Mouse (Mus musculus) mature B cell (primary cell): ENCODE results near the gene Dnaaf2.

Experiments used
- in situ Hi-C: fragments of 300-500 bp; cut with MboI; formaldehyde crosslinking; loops from 2 replicates; pipeline ENCODE4 v1.14.3; 2019

Gene Dnaaf2

GRCm38 (mm10) chr12:69164904-69165303, 33.3 kb downstream of the Dnaaf2 start:
- in situ Hi-C loops: loop anchor here (25.0 kb wide), 1 partner anchor 1797 kb away; the partner anchor contains the start of gene Psma3

GRCm38 (mm10) chr12:69163586-69163985, 34.6 kb downstream of the Dnaaf2 start:
- in situ Hi-C loops: loop anchor here (25.0 kb wide), 1 partner anchor 1799 kb away; the partner anchor contains the start of gene Psma3

DNA sequence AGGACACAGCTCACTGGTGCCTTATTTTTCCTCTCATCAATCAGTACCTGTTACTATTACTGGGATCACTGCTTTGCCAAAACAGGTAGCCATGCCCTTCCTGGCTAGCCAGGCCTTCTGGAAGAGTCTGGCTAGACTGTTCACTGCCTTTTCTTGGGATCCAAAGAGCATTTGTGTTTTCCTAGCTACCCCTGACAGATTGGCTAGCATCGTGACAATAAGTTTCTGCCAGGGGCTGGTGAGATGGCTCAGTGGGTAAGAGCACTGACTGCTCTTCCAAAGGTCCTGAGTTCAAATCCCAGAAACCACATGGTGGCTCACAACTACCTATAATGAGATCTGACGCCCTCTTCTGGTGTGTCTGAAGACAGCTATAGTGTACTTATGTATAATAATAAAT, 37.6 kb downstream of the Dnaaf2 start:
- in situ Hi-C loops: loop anchor here (25.0 kb wide), 1 partner anchor 1802 kb away; the partner anchor contains the start of gene Psma3

GRCm38 (mm10) chr12:69159578-69159940, 38.7 kb downstream of the Dnaaf2 start:
- in situ Hi-C loops: loop anchor here (25.0 kb wide), 1 partner anchor 1803 kb away; the partner anchor contains the start of gene Psma3

DNA sequence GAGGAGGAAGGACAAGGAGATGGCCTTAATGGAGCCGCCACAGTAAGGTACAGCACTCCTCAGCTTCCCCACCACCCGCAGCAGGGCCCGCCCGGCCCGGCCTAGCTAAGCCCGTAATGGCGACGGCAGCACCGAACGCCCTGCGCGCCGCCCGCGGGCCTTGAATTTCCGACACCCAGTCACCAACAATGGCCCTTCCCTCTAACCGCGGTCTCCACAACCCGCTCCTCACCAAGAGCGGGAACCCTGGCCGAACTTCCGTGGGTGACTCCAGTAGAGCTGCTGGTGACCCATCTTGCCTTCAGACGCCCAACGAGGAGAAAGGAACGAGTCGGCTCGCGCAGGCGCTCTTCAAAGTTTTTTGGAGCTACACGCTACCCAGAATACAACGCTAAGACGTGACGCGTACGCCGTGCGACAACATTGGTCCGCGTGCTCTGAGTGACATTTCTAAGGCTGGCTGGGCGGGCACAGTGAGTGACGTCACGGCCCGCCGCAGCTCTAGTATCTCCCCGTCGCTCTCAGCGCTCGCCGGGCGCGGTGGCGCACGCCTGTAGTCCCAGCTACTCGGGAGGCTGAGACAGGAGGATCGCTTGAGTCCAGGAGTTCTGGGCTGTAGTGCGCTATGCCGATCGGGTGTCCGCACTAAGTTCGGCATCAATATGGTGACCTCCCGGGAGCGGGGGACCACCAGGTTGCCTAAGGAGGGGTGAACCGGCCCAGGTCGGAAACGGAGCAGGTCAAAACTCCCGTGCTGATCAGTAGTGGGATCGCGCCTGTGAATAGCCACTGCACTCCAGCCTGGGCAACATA, 39.3 kb downstream of the Dnaaf2 start, which contains the start of gene Rps29:
TSS of gene Rps29 (minus strand) at position 422 of the 813 bp plus-strand sequence.
- in situ Hi-C loops: loop anchor here (25.0 kb wide), 1 partner anchor 1803 kb away; the partner anchor contains the start of gene Psma3

GRCm38 (mm10) chr12:69158366-69158764, 39.9 kb downstream of the Dnaaf2 start:
- in situ Hi-C loops: loop anchor here (25.0 kb wide), 1 partner anchor 1804 kb away; the partner anchor contains the start of gene Psma3

GRCm38 (mm10) chr12:69157107-69157506, 41.1 kb downstream of the Dnaaf2 start:
- in situ Hi-C loops: loop anchor here (25.0 kb wide), 1 partner anchor 1805 kb away; the partner anchor contains the start of gene Psma3

GRCm38 (mm10) chr12:69156436-69156835, 41.8 kb downstream of the Dnaaf2 start:
- in situ Hi-C loops: loop anchor here (25.0 kb wide), 1 partner anchor 1806 kb away; the partner anchor contains the start of gene Psma3

DNA sequence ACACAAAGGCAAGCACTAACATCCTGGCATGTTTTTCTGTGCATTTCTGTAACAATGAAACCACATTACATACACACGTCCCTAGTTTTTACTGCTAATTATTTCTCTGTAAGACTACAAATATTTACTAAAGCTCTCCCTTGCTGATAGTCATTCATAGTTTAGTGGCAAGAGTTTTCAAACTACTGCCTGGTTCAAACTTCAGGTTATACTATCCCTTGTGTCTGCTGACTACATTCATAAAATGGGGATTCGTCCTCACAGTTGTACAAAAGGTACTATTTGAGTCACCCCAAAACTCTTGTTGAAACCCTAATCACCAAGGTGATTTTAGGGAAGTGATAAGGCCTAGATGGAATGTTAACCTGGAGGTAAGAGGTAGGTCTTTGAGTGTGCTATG, 42.3 kb downstream of the Dnaaf2 start:
- in situ Hi-C loops: loop anchor here (25.0 kb wide), 1 partner anchor 1806 kb away; the partner anchor contains the start of gene Psma3

DNA sequence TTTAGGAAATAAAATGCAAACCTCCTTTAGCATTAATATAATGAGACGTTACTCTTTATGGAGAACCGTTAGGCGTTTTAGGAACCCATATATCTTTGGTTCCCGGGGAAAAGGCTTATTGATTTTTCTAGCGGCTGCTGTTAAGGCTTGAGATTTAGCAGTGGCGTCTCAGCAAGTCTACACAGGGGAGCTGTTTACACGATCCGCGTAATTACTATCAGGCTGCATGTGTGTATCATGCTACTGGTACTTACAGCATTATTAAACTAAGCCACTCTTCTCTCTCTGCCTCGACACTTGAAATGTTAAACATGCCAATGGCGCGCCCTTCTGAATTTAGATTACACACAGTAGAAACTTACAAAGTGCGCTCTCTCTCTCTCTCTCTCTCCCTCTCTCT, 48.2 kb downstream of the Dnaaf2 start:
- in situ Hi-C loops: loop anchor here (25.0 kb wide), 1 partner anchor 1812 kb away; the partner anchor contains the start of gene Psma3

GRCm38 (mm10) chr12:69147166-69147735, 51.0 kb downstream of the Dnaaf2 start:
- in situ Hi-C loops: no loop called here

DNA sequence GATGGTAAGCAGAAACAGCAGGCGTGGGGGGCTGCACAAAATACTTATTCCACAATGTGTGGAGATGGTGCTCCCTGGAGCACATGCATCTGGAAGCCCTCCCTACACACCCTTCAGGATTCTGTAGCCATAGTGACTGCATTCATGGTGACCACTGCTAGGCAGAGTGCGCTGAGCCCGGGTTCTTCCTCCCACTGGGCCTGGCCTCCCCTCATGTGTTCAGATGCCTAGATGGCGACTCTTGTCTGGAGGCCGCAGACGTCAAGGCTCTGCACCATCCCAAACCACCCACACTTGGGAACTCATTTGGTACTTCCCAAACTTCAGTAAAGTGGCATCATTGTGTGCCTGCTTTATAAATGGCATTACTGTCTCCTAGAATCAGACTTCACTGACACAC, 54.8 kb downstream of the Dnaaf2 start:
- in situ Hi-C loops: no loop called here

GRCm38 (mm10) chr12:69139841-69140240, 58.4 kb downstream of the Dnaaf2 start:
- in situ Hi-C loops: no loop called here

- in situ Hi-C loops: no loop called here
These were observed 59.0 kb downstream of the Dnaaf2 start for GRCm38 (mm10) chr12:69139201-69139600.
